In genomic region chr11:19005913-19006693, GRCm38 (mm10) we compare ENCODE assay signal across 16 mouse cellular contexts. TPM values are rescaled to one million over a fixed set of nuclear protein-coding genes. Genes with fewer than 3 reads are reported as not detected.
A peak's percentile ranks its signal among the peaks of the same experiment; 100 is the strongest.
DNase-seq lines count a peak whose midpoint lies in the region; ATAC-seq lines count a peak whose summit lies in the region.
"Had no signal": no experiment of that assay in that cellular context is flagged by ENCODE, and none has a peak within 500 bp of the region (broad histone marks: within the 10 kb centered on the region; RNA-seq: fewer than 3 reads in every experiment).

No protein-coding gene starts in this region.

- H3K9me3 ChIP-seq in heart, embryonic 15.5 days (replicated peaks), result no peaks in the 10 kb centered on the region
- H3K9me3 ChIP-seq in lung, embryonic 16.5 days (ENCODE audit: control insufficient read depth, low read length), result no peaks in the 10 kb centered on the region
- H3K9me3 ChIP-seq in hindbrain, embryonic 15.5 days, result no peaks in the 10 kb centered on the region
- no peaks in the 10 kb centered on the region for H3K9me3 ChIP-seq in stomach, embryonic 15.5 days
- H3K9me3 ChIP-seq: forebrain, embryonic 10.5 days; limb, embryonic 12.5 days; liver, embryonic 15.5 days; megakaryocyte, embryonic 14.5 days had no signal

- no peak overlapping the region for H3K9ac ChIP-seq in heart, embryonic 15.5 days
- H3K9ac ChIP-seq in lung, embryonic 16.5 days (ENCODE audit: low read length), result no peak overlapping the region
- no peak overlapping the region for H3K9ac ChIP-seq in hindbrain, embryonic 15.5 days
- H3K9ac ChIP-seq in stomach, embryonic 15.5 days, result no peak overlapping the region
- H3K9ac ChIP-seq: limb, embryonic 12.5 days; liver, embryonic 15.5 days had no signal

- H3K4me1 ChIP-seq in heart, embryonic 15.5 days (replicated peaks), result peaks cover 42% of the 10 kb centered on the region
- H3K4me1 ChIP-seq in lung, embryonic 16.5 days (replicated peaks; ENCODE audit: control insufficient read depth, insufficient read depth, low read length), result peaks cover 13% of the 10 kb centered on the region
- H3K4me1 ChIP-seq in hindbrain, embryonic 15.5 days (replicated peaks), result peaks cover 53% of the 10 kb centered on the region
- peaks cover 9% of the 10 kb centered on the region for H3K4me1 ChIP-seq in stomach, embryonic 15.5 days
- H3K4me1 ChIP-seq: liver, embryonic 15.5 days had no signal

- no peaks in the 10 kb centered on the region for H3K27me3 ChIP-seq in heart, embryonic 15.5 days
- no peaks in the 10 kb centered on the region for H3K27me3 ChIP-seq in lung, embryonic 16.5 days (ENCODE audit: control insufficient read depth, insufficient read depth, low read depth, low read length)
- no peaks in the 10 kb centered on the region for H3K27me3 ChIP-seq in hindbrain, embryonic 15.5 days
- H3K27me3 ChIP-seq in stomach, embryonic 15.5 days (replicated peaks), result no peaks in the 10 kb centered on the region
- H3K27me3 ChIP-seq: liver, embryonic 15.5 days; megakaryocyte, embryonic 14.5 days had no signal

- WGBS in heart, embryonic 15.5 days, result 57% methylated on average over 3 of the region's 3 CpGs
- WGBS in lung, embryonic 16.5 days, result 22% methylated on average over 3 of the region's 3 CpGs
- WGBS in hindbrain, embryonic 15.5 days, result 31% methylated on average over 3 of the region's 3 CpGs
- 19% methylated on average over 3 of the region's 3 CpGs for WGBS in stomach, embryonic 15.5 days

- H3K4me3 ChIP-seq in heart, embryonic 15.5 days, result no peak overlapping the region
- H3K4me3 ChIP-seq in lung, embryonic 16.5 days (ENCODE audit: low read length), result no peak overlapping the region
- 0 out of 2 replicates have a peak overlapping the region, but pooled peaks have one; percentile 4 for H3K4me3 ChIP-seq in hindbrain, embryonic 15.5 days
- no peak overlapping the region for H3K4me3 ChIP-seq in stomach, embryonic 15.5 days (replicated peaks)
- H3K4me3 ChIP-seq: forebrain, embryonic 10.5 days; limb, embryonic 12.5 days; liver, embryonic 15.5 days had no signal

- no peak for DNase-seq in heart, postnatal 14 days
- no peak for DNase-seq in lung, postnatal 4 days
- no peak for DNase-seq in embryo, embryonic 10.5 days (ENCODE audit: low spot score)
- DNase-seq: adrenal gland, postnatal 10 days; B cell, adult 2 months; cerebellum, adult 8-10 months; thymus, postnatal 4 days had no signal

- peaks cover 4% of the 10 kb centered on the region; the same call in 1 of the 2 replicates for H3K36me3 ChIP-seq in heart, embryonic 15.5 days
- 0 out of 2 replicates have a peak, but pooled peaks cover 3% of the 10 kb centered on the region for H3K36me3 ChIP-seq in lung, embryonic 16.5 days (ENCODE audit: control insufficient read depth, insufficient read depth, low read length)
- no peaks in the 10 kb centered on the region for H3K36me3 ChIP-seq in hindbrain, embryonic 15.5 days
- peaks cover 5% of the 10 kb centered on the region; the same call in 1 of the 2 replicates for H3K36me3 ChIP-seq in stomach, embryonic 15.5 days
- H3K36me3 ChIP-seq: forebrain, embryonic 10.5 days; limb, embryonic 12.5 days; liver, embryonic 15.5 days had no signal

- H3K4me2 ChIP-seq in heart, embryonic 15.5 days, result no peak overlapping the region
- H3K4me2 ChIP-seq in lung, embryonic 16.5 days (ENCODE audit: low read depth, low read length), result peak overlapping the region; percentile 4; the same call in 1 of the 2 replicates
- peak overlapping the region; percentile 95 for H3K4me2 ChIP-seq in hindbrain, embryonic 15.5 days
- peak overlapping the region; percentile 21; the same call in 1 of the 2 replicates for H3K4me2 ChIP-seq in stomach, embryonic 15.5 days
- H3K4me2 ChIP-seq: limb, embryonic 12.5 days; liver, embryonic 15.5 days had no signal

- intact Hi-C loops in heart, postnatal 14 days (cut with DNase I), result no loop called here

- ATAC-seq in heart, embryonic 15.5 days (replicated peaks; ENCODE audit: insufficient number of reproducible peaks, insufficient read depth, low FRiP score, low read depth), result no peak
- peak; percentile 76 for ATAC-seq in lung, embryonic 16.5 days (ENCODE audit: low read depth)
- no peak for ATAC-seq in hindbrain, embryonic 15.5 days (ENCODE audit: low FRiP score, low read depth)
- no peak for ATAC-seq in stomach, embryonic 15.5 days (ENCODE audit: insufficient read depth, low FRiP score, low read depth)
- ATAC-seq in activated CD4-positive, CD25-positive, alpha-beta regulatory T cell, adult 4 months, result no peak

- peak overlapping the region; percentile 53 for H3K27ac ChIP-seq in heart, embryonic 15.5 days
- H3K27ac ChIP-seq in lung, embryonic 16.5 days (ENCODE audit: low read length), result peak overlapping the region; percentile 89
- peak overlapping the region; percentile 63 for H3K27ac ChIP-seq in hindbrain, embryonic 15.5 days (replicated peaks)
- peak overlapping the region; percentile 78 for H3K27ac ChIP-seq in stomach, embryonic 15.5 days
- H3K27ac ChIP-seq: forebrain, embryonic 10.5 days; limb, embryonic 12.5 days; liver, embryonic 15.5 days had no signal

RNA-seq across cellular contexts. Expression of gene Meis1, which starts 12.7 kb away (rescaled TPM):
- polyA plus RNA-seq in heart, embryonic 15.5 days (2015; fragmentation: Nextera tagmentation; extraction: Ambion mirVana), result 51.8 and 67.7 TPM in 2 replicates
- total RNA-seq in heart, postnatal 14 days (2021), result 10 to 100 TPM; 30.1 to 33.9 TPM
- 94.4 and 99.9 TPM in 2 replicates for polyA plus RNA-seq in lung, embryonic 16.5 days (2015; fragmentation: Nextera tagmentation; extraction: Ambion mirVana)
- polyA plus RNA-seq in hindbrain, embryonic 15.5 days (2015; fragmentation: Nextera tagmentation; extraction: Ambion mirVana), result 159 and 178 TPM in 2 replicates
- polyA plus RNA-seq in stomach, embryonic 15.5 days (2015; fragmentation: Nextera tagmentation; extraction: Ambion mirVana), result 139 and 150 TPM in 2 replicates
- under 1 TPM in 1 of 2 experiments, not detected in 1; 0.33 TPM for polyA plus RNA-seq in activated CD4-positive, CD25-positive, alpha-beta regulatory T cell, adult 4 months (2017; shearing (Covaris generic))

Comparison
In these comparisons a context has a peak if more than half of its experiments do, and no peak if none do; other contexts are left out.
1. RNA of gene Meis1, which starts 12.7 kb away (polyA plus RNA-seq): 159 to 178 TPM in hindbrain, embryonic 15.5 days, 139 to 150 TPM in stomach, embryonic 15.5 days, 94.4 to 99.9 TPM in lung, embryonic 16.5 days and 51.8 to 67.7 TPM in heart, embryonic 15.5 days; 0.33 TPM in activated CD4-positive, CD25-positive, alpha-beta regulatory T cell, adult 4 months; every median in the first group is over 10 times any median in the second.
2. Peak in every context shown above with its lines, with median percentiles within 50 percentile points of each other: H3K27ac ChIP-seq.